Mouse (Mus musculus) stomach, postnatal 0 days (tissue): Measurements from ENCODE around the gene Tspan31. TPM values are rescaled to one million over a fixed set of nuclear protein-coding genes. Genes with fewer than 3 reads are reported as not detected.

ENCODE experiments used
- ATAC-seq: fragments of 200-750 bp; cut with Nextera tagmentation; 2 replicates; pipeline ENCODE4 v1.8.0; 2017; ENCODE audit not compliant: low FRiP score, low TSS enrichment
- DNase-seq: peaks from one replicate; pipeline ENCODE4 v3.0.0-alpha.2; 2016; ENCODE audit warnings: low spot score
- H3K27ac ChIP-seq: fragments of 300-500 bp; sonication (generic); replicated peaks from 2 replicates; pipeline ENCODE4 v1.5.1; 2014; ENCODE audit warnings: mild to moderate bottlenecking, control low read depth
- H3K27me3 ChIP-seq: fragments of 300-500 bp; sonication (generic); 2 replicates; pipeline ENCODE4 v1.6.1; 2014; ENCODE audit warnings: low read length; ENCODE audit not compliant: control insufficient read depth, insufficient read depth
- H3K36me3 ChIP-seq: fragments of 300-500 bp; sonication (generic); 2 replicates; pipeline ENCODE4 v1.6.1; 2014; ENCODE audit warnings: low read length, mixed read lengths; ENCODE audit not compliant: control insufficient read depth, insufficient read depth
- H3K4me1 ChIP-seq: fragments of 300-500 bp; sonication (generic); replicated peaks from 2 replicates; pipeline ENCODE4 v1.6.1; 2014; ENCODE audit warnings: antibody characterized with exemption; ENCODE audit not compliant: control insufficient read depth, insufficient read depth
- H3K4me2 ChIP-seq: fragments of 300-500 bp; sonication (generic); replicated peaks from 2 replicates; pipeline ENCODE4 v1.6.1; 2014; ENCODE audit warnings: low read depth, mild to moderate bottlenecking, control low read depth, moderate library complexity
- H3K4me3 ChIP-seq: fragments of 300-500 bp; sonication (generic); 2 replicates; pipeline ENCODE4 v1.5.1; 2014; ENCODE audit warnings: low read depth, low read length, control low read depth
- H3K9ac ChIP-seq: fragments of 300-500 bp; sonication (generic); 2 replicates; pipeline ENCODE4 v1.6.1; 2014; ENCODE audit warnings: mild to moderate bottlenecking, low read length, control low read depth, mixed read lengths
- H3K9me3 ChIP-seq: fragments of 300-500 bp; sonication (generic); 2 replicates; pipeline ENCODE4 v1.6.1; 2016; ENCODE audit warnings: low read length; ENCODE audit not compliant: control insufficient read depth
- CTCF ChIP-seq: IDR thresholded peaks from 2 replicates; pipeline ENCODE4 v1.5.1; 2016; ENCODE audit warnings: antibody characterized with exemption, low read depth, mild to moderate bottlenecking, moderate library complexity
- EP300 ChIP-seq: optimal IDR thresholded peaks from 2 replicates; pipeline ENCODE3; 2016; ENCODE audit warnings: antibody characterized with exemption
- WGBS: fragments of 180-500 bp; shearing (Covaris S2); extraction: QIAGEN DNeasy Blood & Tissue Kit; methylation state at CpG from one replicate; pipeline ENCODE4 v1.1.7; 2014; 5-methylcytosine and 5-hydroxymethylcytosine counted together
- polyA plus RNA-seq: library from polyadenylated mRNA; unstranded; fragments of >200 nt; fragmentation: Nextera tagmentation; extraction: Ambion mirVana; gene quantifications from 2 replicates; pipeline ENCODE4 v1.2.1, GENCODE M21; 2015

Gene Tspan31
- polyA plus RNA-seq, 1 experiment from 2014 or later: 82.8 TPM

GRCm38 (mm10) chr10:127068360-127069038, 1.6 kb downstream of the Tspan31 start:
- H3K36me3 ChIP-seq: peaks cover 13% of the 10 kb centered on the region
- WGBS: 63% methylated on average over 9 of the region's 9 CpGs
- no peak for TF ChIP-seq EP300
- no peak for TF ChIP-seq CTCF

GRCm38 (mm10) chr10:127066519-127067018, 3.5 kb downstream of the Tspan31 start:
- 86% methylated on average over 14 of the region's 14 CpGs for WGBS

More at GRCm38 (mm10) chr10:127068360-127069038, 1.6 kb downstream of the Tspan31 start:
- Histone ChIP-seq H3K4me1 (0 out of 2 replicates have a peak, but pooled peaks cover 2% of the 10 kb centered on the region), H3K4me3 (no peak overlapping the region), H3K9ac (no peak overlapping the region; the same call in 1 of the 2 replicates), H3K9me3 (no peaks in the 10 kb centered on the region), H3K27me3 (no peaks in the 10 kb centered on the region), H3K27ac (no peak overlapping the region), H3K4me2 (no peak overlapping the region; the same call in 1 of the 2 replicates)
- ATAC-seq (no peak), DNase-seq (no peak)

GRCm38 (mm10) chr10:127065981-127066380, 4.1 kb downstream of the Tspan31 start:
- Histone ChIP-seq H3K4me3 (no peak overlapping the region), H3K4me1 (0 out of 2 replicates have a peak, but pooled peaks cover 4% of the 10 kb centered on the region), H3K27ac (no peak overlapping the region), H3K36me3 (peaks cover 13% of the 10 kb centered on the region), H3K9me3 (no peaks in the 10 kb centered on the region), H3K27me3 (no peaks in the 10 kb centered on the region), H3K9ac (no peak overlapping the region), H3K4me2 (no peak overlapping the region)
- TF ChIP-seq CTCF (no peak), EP300 (no peak)
- WGBS: 71% methylated on average over 9 of the region's 9 CpGs
- no peak for ATAC-seq
- no peak for DNase-seq

More at GRCm38 (mm10) chr10:127066519-127067018, 3.5 kb downstream of the Tspan31 start:
- Histone ChIP-seq H3K4me2 (no peak overlapping the region), H3K27ac (no peak overlapping the region), H3K36me3 (peaks cover 13% of the 10 kb centered on the region), H3K4me3 (no peak overlapping the region), H3K27me3 (no peaks in the 10 kb centered on the region), H3K9me3 (no peaks in the 10 kb centered on the region), H3K4me1 (0 out of 2 replicates have a peak, but pooled peaks cover 4% of the 10 kb centered on the region), H3K9ac (no peak overlapping the region)
- TF ChIP-seq CTCF: no peak
- no peak for TF ChIP-seq EP300
- no peak for ATAC-seq
- DNase-seq: no peak

- peak overlapping the region; percentile 85 for H3K4me2 ChIP-seq
- 0 out of 2 replicates have a peak, but pooled peaks cover 4% of the 10 kb centered on the region for H3K4me1 ChIP-seq
- H3K36me3 ChIP-seq: peaks cover 13% of the 10 kb centered on the region
- peak overlapping the region; percentile 78 for H3K9ac ChIP-seq
- 5% methylated on average over 37 of the region's 37 CpGs for WGBS
- no peaks in the 10 kb centered on the region for H3K9me3 ChIP-seq
- H3K27ac ChIP-seq: peak overlapping the region; percentile 88
- peak overlapping the region; percentile 66 for H3K4me3 ChIP-seq
- ATAC-seq (0 out of 2 replicates have a peak, but pooled peaks have one; percentile 1), DNase-seq (no peak)
- TF ChIP-seq CTCF: no peak
- TF ChIP-seq EP300: no peak
- no peaks in the 10 kb centered on the region for H3K27me3 ChIP-seq
Measured at GRCm38 (mm10) chr10:127063913-127064870, 5.9 kb downstream of the Tspan31 start.

- Histone ChIP-seq H3K36me3 (peaks cover 13% of the 10 kb centered on the region), H3K27me3 (no peaks in the 10 kb centered on the region), H3K9ac (peak within 1 kb of the TSS; percentile 78), H3K27ac (peak within 1 kb of the TSS; percentile 88), H3K4me2 (peak within 1 kb of the TSS; percentile 85), H3K4me3 (peak within 1 kb of the TSS; percentile 66), H3K9me3 (no peaks in the 10 kb centered on the region), H3K4me1 (0 out of 2 replicates have a peak, but pooled peaks cover 4% of the 10 kb centered on the region)
- DNase-seq: peak; percentile 99
- under 1% methylated on average over 39 of the region's 46 CpGs for WGBS
- TF ChIP-seq EP300 (no peak), CTCF (peak; percentile 7; the same call in 1 of the 2 replicates)
- ATAC-seq: peak; percentile 94
Measured at GRCm38 (mm10) chr10:127063239-127063872, 6.7 kb downstream of the Tspan31 start, which contains the start of gene Cdk4. Gene Cdk4 (plus strand): TSS chr10:127063534.
